Mouse (Mus musculus): Measurements from ENCODE around the gene Smtn. TPM values are rescaled to one million over a fixed set of nuclear protein-coding genes. Genes with fewer than 3 reads are reported as not detected.
A peak's percentile ranks its signal among the peaks of the same experiment; 100 is the strongest.

Gene Smtn
- total RNA-seq, 1 experiment from 2014 or later, result 3.1 TPM

- ATAC-seq (ENCODE audit: extremely low read depth, insufficient number of reproducible peaks, low FRiP score, poor library complexity, severe bottlenecking), result no peak
Observed at GRCm38 (mm10) chr11:3516859-3517845, 23.3 kb downstream of the Smtn start.

GRCm38 (mm10) chr11:3516121-3516520, 24.3 kb downstream of the Smtn start:
- no peak for ATAC-seq (ENCODE audit: extremely low read depth, insufficient number of reproducible peaks, low FRiP score, poor library complexity, severe bottlenecking)

GRCm38 (mm10) chr11:3515637-3516036, 24.8 kb downstream of the Smtn start:
- no peak for ATAC-seq (ENCODE audit: extremely low read depth, insufficient number of reproducible peaks, low FRiP score, poor library complexity, severe bottlenecking)

- no peak for ATAC-seq (ENCODE audit: extremely low read depth, insufficient number of reproducible peaks, low FRiP score, poor library complexity, severe bottlenecking)
Observed at GRCm38 (mm10) chr11:3515216-3515615, 25.2 kb downstream of the Smtn start.

GRCm38 (mm10) chr11:3514529-3515054, 25.8 kb downstream of the Smtn start, which contains the start of gene Selenom:
TSS of gene Selenom (plus strand) at chr11:3514684.
- peak; percentile 73 for ATAC-seq (ENCODE audit: extremely low read depth, insufficient number of reproducible peaks, low FRiP score, poor library complexity, severe bottlenecking)

- no peak for ATAC-seq (ENCODE audit: extremely low read depth, insufficient number of reproducible peaks, low FRiP score, poor library complexity, severe bottlenecking)
Observed at GRCm38 (mm10) chr11:3513291-3513690, 27.1 kb downstream of the Smtn start.

- ATAC-seq (ENCODE audit: extremely low read depth, insufficient number of reproducible peaks, low FRiP score, poor library complexity, severe bottlenecking), result no peak
Observed at GRCm38 (mm10) chr11:3510321-3510720, 30.1 kb downstream of the Smtn start.

- ATAC-seq (ENCODE audit: extremely low read depth, insufficient number of reproducible peaks, low FRiP score, poor library complexity, severe bottlenecking), result no peak
Observed at GRCm38 (mm10) chr11:3509181-3510085, 31.0 kb downstream of the Smtn start.

- no peak for ATAC-seq (ENCODE audit: extremely low read depth, insufficient number of reproducible peaks, low FRiP score, poor library complexity, severe bottlenecking)
Observed at GRCm38 (mm10) chr11:3508226-3508625, 32.2 kb downstream of the Smtn start.

GRCm38 (mm10) chr11:3503755-3504693, 36.4 kb downstream of the Smtn start:
- no peak for ATAC-seq (ENCODE audit: extremely low read depth, insufficient number of reproducible peaks, low FRiP score, poor library complexity, severe bottlenecking)

- ATAC-seq (ENCODE audit: extremely low read depth, insufficient number of reproducible peaks, low FRiP score, poor library complexity, severe bottlenecking), result no peak
Observed at GRCm38 (mm10) chr11:3502459-3503072, 37.8 kb downstream of the Smtn start.

- no peak for ATAC-seq (ENCODE audit: extremely low read depth, insufficient number of reproducible peaks, low FRiP score, poor library complexity, severe bottlenecking)
Observed at GRCm38 (mm10) chr11:3502057-3502456, 38.4 kb downstream of the Smtn start.

GRCm38 (mm10) chr11:3497296-3497695, 43.1 kb downstream of the Smtn start:
- ATAC-seq (ENCODE audit: extremely low read depth, insufficient number of reproducible peaks, low FRiP score, poor library complexity, severe bottlenecking), result no peak

GRCm38 (mm10) chr11:3496756-3497155, 43.7 kb downstream of the Smtn start:
- no peak for ATAC-seq (ENCODE audit: extremely low read depth, insufficient number of reproducible peaks, low FRiP score, poor library complexity, severe bottlenecking)

- ATAC-seq (ENCODE audit: extremely low read depth, insufficient number of reproducible peaks, low FRiP score, poor library complexity, severe bottlenecking), result no peak
Observed at GRCm38 (mm10) chr11:3495496-3495895, 44.9 kb downstream of the Smtn start.

GRCm38 (mm10) chr11:3494857-3495256, 45.6 kb downstream of the Smtn start:
- no peak for ATAC-seq (ENCODE audit: extremely low read depth, insufficient number of reproducible peaks, low FRiP score, poor library complexity, severe bottlenecking)

GRCm38 (mm10) chr11:3492748-3493147, 47.7 kb downstream of the Smtn start:
- no peak for ATAC-seq (ENCODE audit: extremely low read depth, insufficient number of reproducible peaks, low FRiP score, poor library complexity, severe bottlenecking)

GRCm38 (mm10) chr11:3489036-3489435, 51.4 kb downstream of the Smtn start:
- no peak for ATAC-seq (ENCODE audit: extremely low read depth, insufficient number of reproducible peaks, low FRiP score, poor library complexity, severe bottlenecking)

Measured in neutrophil, adult 5-6 weeks (primary cell).